Mouse (Mus musculus) stomach, postnatal 0 days (tissue): ENCODE measurements at regions not wholly inside any gene's neighbourhood (a gene's known extent, or its start where the extent isn't known, plus 50 kb on each side); places are given as distances from the start of the nearest gene placed in this dataset.

Source experiments
- CTCF ChIP-seq: IDR thresholded peaks from 2 replicates; pipeline ENCODE4 v1.5.1; 2016; ENCODE audit warnings: antibody characterized with exemption, low read depth, mild to moderate bottlenecking, moderate library complexity
- EP300 ChIP-seq: optimal IDR thresholded peaks from 2 replicates; pipeline ENCODE3; 2016; ENCODE audit warnings: antibody characterized with exemption

DNA sequence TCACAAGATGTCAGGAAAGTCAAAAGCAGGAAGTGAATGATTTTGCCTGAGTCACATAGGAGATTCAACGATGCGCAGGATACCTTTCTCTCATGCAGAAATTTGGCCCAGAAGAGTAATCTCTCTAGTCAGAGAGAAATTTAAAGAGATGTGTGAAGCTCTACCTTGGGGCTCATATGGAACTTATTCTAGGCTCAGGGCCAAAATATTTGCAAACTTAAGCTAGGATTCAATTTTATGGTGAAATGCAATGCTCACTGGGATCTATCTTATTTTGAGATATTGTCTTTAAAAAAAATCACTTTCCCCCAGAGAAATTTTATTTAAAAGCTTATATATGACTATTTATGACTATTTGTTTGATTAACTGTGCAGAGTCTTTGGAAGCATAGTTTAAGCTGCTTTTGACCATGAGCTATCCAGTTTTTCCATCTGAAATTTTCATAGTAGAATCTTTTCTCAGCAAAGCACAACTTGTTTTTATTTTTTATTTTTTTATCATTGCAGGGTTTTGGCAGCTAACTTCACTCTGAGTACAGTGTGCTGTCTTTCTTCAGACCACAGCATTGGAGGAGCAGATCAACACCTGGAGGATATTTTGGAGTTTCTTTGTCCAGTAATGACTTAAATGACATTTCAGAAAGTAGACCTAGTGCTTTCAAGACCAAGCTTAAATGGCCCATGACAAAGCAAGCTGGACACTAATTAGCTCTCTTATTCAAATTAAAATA is 1039.3 kb downstream of the Adgrl3 start:
- TF ChIP-seq CTCF (no peak), EP300 (no peak)
